Mouse (Mus musculus): ENCODE measurements around the gene Car5b.

DNA sequence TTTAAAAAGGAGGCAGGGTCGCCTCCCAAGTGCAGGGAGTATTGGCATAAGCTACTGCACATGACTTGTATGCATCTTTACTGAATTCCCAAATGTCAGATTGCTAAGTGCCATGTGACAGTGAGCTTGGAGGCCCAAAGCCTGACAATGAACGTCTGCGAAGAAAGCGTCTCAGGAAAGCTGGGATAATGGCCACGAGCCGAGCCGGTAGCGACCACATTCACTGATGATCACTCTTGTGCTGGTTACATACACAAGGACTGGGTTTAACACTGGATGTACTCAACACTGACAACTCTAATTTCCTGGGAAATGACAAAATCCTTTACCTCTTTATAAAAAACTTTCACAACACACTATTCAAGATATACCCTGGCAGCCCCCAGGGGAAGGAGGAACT, 93.1 kb downstream of the Car5b start:
- TF ChIP-seq ZC3H11A (IDR thresholded peaks at IDR 0.05; ENCODE audit: borderline replicate concordance, low read depth, low read length) (no peak), ZNF384 (IDR thresholded peaks at IDR 0.05; ENCODE audit: low read depth, low read length) (no peak), HCFC1 (IDR thresholded peaks at IDR 0.05; ENCODE audit: borderline replicate concordance, insufficient read depth, low read length) (no peak), MAFK (IDR thresholded peaks at IDR 0.05; ENCODE audit: insufficient read depth, low read depth, low read length) (no peak)

Data from ES-E14 (cell line).